Mouse (Mus musculus) ES-Bruce4 (cell line): Measurements from ENCODE around the gene Tcf7.

ENCODE experiments used
- CTCF ChIP-seq: IDR thresholded peaks from one replicate; pipeline ENCODE4 v1.8.1; 2011; ENCODE audit warnings: low read depth, low read length
- EP300 ChIP-seq: IDR thresholded peaks from 2 replicates; pipeline ENCODE4 v1.6.1; 2011; ENCODE audit warnings: low read depth, low read length; ENCODE audit not compliant: insufficient read depth
- POLR2A ChIP-seq: IDR thresholded peaks from one replicate; pipeline ENCODE4 v1.8.1; 2011; ENCODE audit warnings: low read length; ENCODE audit not compliant: insufficient read depth

DNA sequence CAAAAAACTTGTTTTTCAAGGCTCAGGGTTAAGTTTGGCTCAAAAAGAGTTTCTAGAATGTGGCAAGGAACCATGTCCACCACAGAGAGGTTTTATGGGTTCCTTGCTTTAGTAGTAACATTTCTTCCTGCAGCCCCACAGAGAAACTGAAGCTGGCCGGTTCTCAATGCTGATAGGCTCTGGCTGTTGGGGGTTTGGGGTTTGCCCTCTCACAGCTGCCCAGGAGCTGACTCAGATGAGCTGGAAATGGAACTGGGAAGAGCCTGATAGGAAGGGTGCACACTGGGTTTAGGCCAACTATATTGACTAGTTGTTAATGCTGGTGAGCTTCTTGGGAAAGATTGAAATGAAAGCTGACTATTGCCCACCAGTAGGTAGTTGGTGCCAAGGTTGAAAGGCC, 30.1 kb downstream of the Tcf7 start:
- TF ChIP-seq POLR2A (no peak), CTCF (no peak), EP300 (no peak)
